In the genomic region with DNA sequence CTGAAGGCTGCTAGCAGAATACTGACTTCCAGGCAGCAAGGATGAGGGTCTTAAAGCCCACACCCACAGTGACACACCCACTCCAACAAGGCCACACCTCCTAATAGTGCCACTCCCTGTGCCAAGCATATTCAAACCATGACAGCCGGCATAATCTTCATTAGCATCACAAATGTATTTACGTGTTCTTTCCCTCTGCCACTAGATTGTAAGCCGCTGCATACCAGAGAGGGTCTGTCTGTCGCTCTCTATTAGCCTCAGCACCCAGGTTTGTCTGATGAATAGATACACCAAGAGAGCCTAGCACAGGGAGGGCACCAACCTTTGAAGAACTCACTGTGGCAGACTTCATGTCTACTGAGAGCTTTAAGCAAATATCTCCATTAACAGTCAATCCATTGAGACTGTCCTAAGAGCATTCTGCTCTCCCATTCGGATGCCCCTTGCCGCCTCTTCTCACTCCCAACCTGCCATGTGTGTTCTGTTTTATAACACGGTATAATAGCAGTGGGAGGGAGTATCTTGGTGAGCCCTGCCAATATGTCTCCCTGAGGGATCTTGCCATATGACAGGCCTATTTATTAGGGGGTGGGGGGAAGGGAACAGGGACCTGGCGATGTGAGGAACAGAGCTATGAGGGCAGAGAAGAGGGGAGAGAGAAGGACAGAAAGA, we compare ENCODE assay signal across 21 mouse cellular contexts. TPM values are rescaled to one million over a fixed set of nuclear protein-coding genes. Genes with fewer than 3 reads are reported as not detected.
A peak's percentile ranks its signal among the peaks of the same experiment; 100 is the strongest.
DNase-seq lines count a peak whose midpoint lies in the region; ATAC-seq lines count a peak whose summit lies in the region.
"Had no signal": no experiment of that assay in that cellular context is flagged by ENCODE, and none has a peak within 500 bp of the region (broad histone marks: within the 10 kb centered on the region; RNA-seq: fewer than 3 reads in every experiment).

No protein-coding gene starts in this region.

- no peaks in the 10 kb centered on the region for H3K36me3 ChIP-seq in intestine, embryonic 15.5 days
- H3K36me3 ChIP-seq in intestine, embryonic 16.5 days (ENCODE audit: control insufficient read depth, insufficient read depth, low read length) = no peaks in the 10 kb centered on the region
- H3K36me3 ChIP-seq in embryonic facial prominence, embryonic 15.5 days = no peaks in the 10 kb centered on the region
- H3K36me3 ChIP-seq in midbrain, embryonic 15.5 days (replicated peaks) = no peaks in the 10 kb centered on the region
- H3K36me3 ChIP-seq: heart, embryonic 12.5 days; limb, embryonic 12.5 days had no signal

- DNase-seq in cerebellum, postnatal 14 days = peak; percentile 20 to 30
- DNase-seq in cerebellum, adult 11 months = no peak
- no peak for DNase-seq in heart, postnatal 14 days
- DNase-seq in right cerebral cortex, postnatal 10 days (ENCODE audit: low spot score in 2 of 2) = no peak
- DNase-seq: adrenal gland, postnatal 25 days; cerebellum, adult 8-10 months; embryo, embryonic 11 days; gastrocnemius, postnatal 25 days; heart, postnatal 4 days; spleen, adult 18-20 months; thymus, adult 2 months had no signal

- H3K4me3 ChIP-seq in intestine, embryonic 15.5 days (replicated peaks) = no peak overlapping the region
- H3K4me3 ChIP-seq in intestine, embryonic 16.5 days (ENCODE audit: low read length) = no peak overlapping the region
- H3K4me3 ChIP-seq in embryonic facial prominence, embryonic 15.5 days (replicated peaks) = no peak overlapping the region
- no peak overlapping the region for H3K4me3 ChIP-seq in midbrain, embryonic 15.5 days
- H3K4me3 ChIP-seq: heart, embryonic 12.5 days; layer of hippocampus, adult 2 months; left cerebral cortex, adult 2 months; limb, embryonic 12.5 days had no signal

- H3K9ac ChIP-seq in intestine, embryonic 15.5 days = no peak overlapping the region
- H3K9ac ChIP-seq in intestine, embryonic 16.5 days (ENCODE audit: low read depth, low read length) = no peak overlapping the region
- H3K9ac ChIP-seq in embryonic facial prominence, embryonic 15.5 days = no peak overlapping the region
- H3K9ac ChIP-seq in midbrain, embryonic 15.5 days = no peak overlapping the region
- H3K9ac ChIP-seq: heart, embryonic 12.5 days; limb, embryonic 12.5 days; liver, embryonic 14.5 days had no signal

- H3K4me1 ChIP-seq in intestine, embryonic 15.5 days (replicated peaks) = no peaks in the 10 kb centered on the region
- H3K4me1 ChIP-seq in intestine, embryonic 16.5 days (ENCODE audit: control insufficient read depth, insufficient read depth, low read length) = no peaks in the 10 kb centered on the region
- H3K4me1 ChIP-seq in embryonic facial prominence, embryonic 15.5 days = 0 out of 2 replicates have a peak, but pooled peaks cover 6% of the 10 kb centered on the region
- peaks cover 7% of the 10 kb centered on the region; the same call in 1 of the 2 replicates for H3K4me1 ChIP-seq in midbrain, embryonic 15.5 days
- H3K4me1 ChIP-seq: heart, embryonic 12.5 days; limb, embryonic 12.5 days had no signal

- intact Hi-C loops in heart, postnatal 14 days (cut with DNase I) = no loop called here

- peak; percentile 6; the same call in 1 of the 2 replicates for ATAC-seq in intestine, embryonic 15.5 days
- no peak for ATAC-seq in intestine, embryonic 16.5 days
- 0 out of 2 replicates have a peak, but pooled peaks have one; percentile 29 for ATAC-seq in embryonic facial prominence, embryonic 15.5 days (ENCODE audit: insufficient number of reproducible peaks, low FRiP score, low TSS enrichment, low read depth)
- peak; percentile 65 for ATAC-seq in midbrain, embryonic 15.5 days (replicated peaks)
- ATAC-seq: activated CD4-positive, CD25-positive, alpha-beta regulatory T cell, adult 4 months had no signal

- WGBS in intestine, embryonic 15.5 days = 48% methylated on average over 8 of the region's 8 CpGs
- WGBS in intestine, embryonic 16.5 days = 54% methylated on average over 8 of the region's 8 CpGs
- WGBS in embryonic facial prominence, embryonic 15.5 days = 56% methylated on average over 8 of the region's 8 CpGs
- 23% methylated on average over 8 of the region's 8 CpGs for WGBS in midbrain, embryonic 15.5 days

- H3K27me3 ChIP-seq in intestine, embryonic 15.5 days (replicated peaks) = no peaks in the 10 kb centered on the region
- H3K27me3 ChIP-seq in intestine, embryonic 16.5 days (replicated peaks; ENCODE audit: control insufficient read depth, insufficient read depth, low read length) = no peaks in the 10 kb centered on the region
- H3K27me3 ChIP-seq in embryonic facial prominence, embryonic 15.5 days = no peaks in the 10 kb centered on the region
- H3K27me3 ChIP-seq in midbrain, embryonic 15.5 days (replicated peaks) = no peaks in the 10 kb centered on the region
- H3K27me3 ChIP-seq: heart, embryonic 12.5 days; limb, embryonic 12.5 days had no signal

- H3K4me2 ChIP-seq in intestine, embryonic 15.5 days (replicated peaks) = no peak overlapping the region
- no peak overlapping the region for H3K4me2 ChIP-seq in intestine, embryonic 16.5 days (ENCODE audit: low read depth, low read length)
- H3K4me2 ChIP-seq in embryonic facial prominence, embryonic 15.5 days (replicated peaks) = no peak overlapping the region
- H3K4me2 ChIP-seq in midbrain, embryonic 15.5 days = no peak overlapping the region
- H3K4me2 ChIP-seq: heart, embryonic 12.5 days; limb, embryonic 12.5 days had no signal

- H3K9me3 ChIP-seq in intestine, embryonic 15.5 days = no peaks in the 10 kb centered on the region
- no peaks in the 10 kb centered on the region for H3K9me3 ChIP-seq in intestine, embryonic 16.5 days (ENCODE audit: control insufficient read depth, low read length)
- H3K9me3 ChIP-seq in embryonic facial prominence, embryonic 15.5 days (replicated peaks) = no peaks in the 10 kb centered on the region
- H3K9me3 ChIP-seq in midbrain, embryonic 15.5 days = no peaks in the 10 kb centered on the region

- H3K27ac ChIP-seq in intestine, embryonic 15.5 days = no peak overlapping the region
- H3K27ac ChIP-seq in intestine, embryonic 16.5 days (ENCODE audit: low read length) = no peak overlapping the region
- H3K27ac ChIP-seq in embryonic facial prominence, embryonic 15.5 days (replicated peaks) = no peak overlapping the region
- H3K27ac ChIP-seq in midbrain, embryonic 15.5 days = 0 out of 2 replicates have a peak overlapping the region, but pooled peaks have one; percentile 14
- H3K27ac ChIP-seq: layer of hippocampus, adult 2 months; left cerebral cortex, adult 2 months; limb, embryonic 12.5 days; liver, embryonic 14.5 days had no signal

RNA-seq across cellular contexts. Expression of gene Ccdc6, which starts 30.3 kb away (rescaled TPM):
- 13.5 and 14.0 TPM in 2 replicates for polyA plus RNA-seq in intestine, embryonic 15.5 days (2015; fragmentation: Nextera tagmentation; extraction: Ambion mirVana)
- 11.7 and 13.0 TPM in 2 replicates for polyA plus RNA-seq in intestine, embryonic 16.5 days (2015; fragmentation: Nextera tagmentation; extraction: Ambion mirVana)
- polyA plus RNA-seq in embryonic facial prominence, embryonic 15.5 days (2015; fragmentation: Nextera tagmentation; extraction: Ambion mirVana) = 13.5 and 15.2 TPM in 2 replicates
- polyA plus RNA-seq in midbrain, embryonic 15.5 days (2015; fragmentation: Nextera tagmentation; extraction: Ambion mirVana) = 23.3 and 25.3 TPM in 2 replicates
- total RNA-seq in heart, postnatal 14 days (2021) = 10 to 100 TPM; 31.0 to 31.4 TPM

Comparison
In these comparisons a context has a peak if more than half of its experiments do, and no peak if none do; other contexts are left out.
1. DNase-seq: peak in cerebellum, postnatal 14 days (2 of 2); none in cerebellum, adult 11 months (single experiment), heart, postnatal 14 days (0 of 2) and right cerebral cortex, postnatal 10 days (0 of 2).